Mouse (Mus musculus): ENCODE results near the gene Fras1. TPM values are rescaled to one million over a fixed set of nuclear protein-coding genes. Genes with fewer than 3 reads are reported as not detected.

The Fras1 gene
- polyA plus RNA-seq, 1 experiment from 2014 or later = 19.8 TPM

DNA sequence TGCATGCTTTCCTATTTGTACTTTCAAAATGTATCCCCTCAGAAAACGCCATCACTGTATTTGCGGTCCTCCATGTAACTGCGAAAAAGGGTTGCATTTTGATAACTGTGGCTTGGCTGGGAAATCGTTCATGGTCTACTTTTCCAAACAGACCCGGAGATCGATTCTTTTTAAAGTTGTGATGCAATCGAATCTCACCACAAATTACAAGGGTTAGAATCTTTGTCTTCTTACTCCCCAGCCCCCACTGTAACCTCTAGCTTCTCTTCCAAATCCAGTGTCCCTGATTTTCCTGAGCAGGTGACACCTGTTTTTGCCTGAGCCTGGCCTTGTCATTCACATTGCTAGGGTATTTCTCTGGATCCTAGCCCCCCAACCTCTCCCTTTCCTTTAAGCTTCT, 163.2 kb downstream of the Fras1 start:
- no peaks in the 10 kb centered on the region for H3K27me3 ChIP-seq
- no peak overlapping the region for H3K27ac ChIP-seq
- no peak for ATAC-seq (ENCODE audit: insufficient number of reproducible peaks, insufficient read depth, low FRiP score, low TSS enrichment, low read depth)
- H3K4me3 ChIP-seq = no peak overlapping the region
- no peak overlapping the region for H3K9ac ChIP-seq
- no peaks in the 10 kb centered on the region for H3K36me3 ChIP-seq
- H3K9me3 ChIP-seq = no peaks in the 10 kb centered on the region
- no peak overlapping the region for H3K4me2 ChIP-seq
- WGBS = 82% methylated on average over 7 of the region's 7 CpGs
- no peaks in the 10 kb centered on the region; the same call in 1 of the 2 replicates for H3K4me1 ChIP-seq

DNA sequence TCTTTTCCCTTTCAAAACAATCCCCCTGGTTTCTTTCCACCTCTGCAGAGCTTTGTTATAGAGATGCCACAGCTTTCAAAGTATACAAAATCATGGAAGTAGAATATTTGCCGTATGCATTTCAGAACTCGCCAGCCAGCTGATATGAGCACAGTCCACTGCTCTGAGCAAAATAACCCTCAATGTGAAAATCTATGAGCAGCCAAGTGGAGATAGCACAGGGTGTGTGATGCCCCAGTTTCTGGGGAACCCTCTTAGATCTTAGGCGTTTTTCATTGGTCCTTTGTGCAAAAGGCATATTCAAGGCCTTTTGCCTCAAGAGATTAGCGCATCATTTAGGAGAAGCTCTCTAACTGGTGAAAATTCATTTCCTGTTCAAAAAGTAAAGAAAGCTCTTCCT, 170.4 kb downstream of the Fras1 start:
- H3K4me3 ChIP-seq = no peak overlapping the region
- 88% methylated on average over 4 of the region's 4 CpGs for WGBS
- H3K9ac ChIP-seq = no peak overlapping the region
- no peaks in the 10 kb centered on the region for H3K9me3 ChIP-seq
- H3K27ac ChIP-seq = no peak overlapping the region
- no peaks in the 10 kb centered on the region for H3K27me3 ChIP-seq
- no peaks in the 10 kb centered on the region; the same call in 1 of the 2 replicates for H3K4me1 ChIP-seq
- H3K4me2 ChIP-seq = no peak overlapping the region
- no peak for ATAC-seq (ENCODE audit: insufficient number of reproducible peaks, insufficient read depth, low FRiP score, low TSS enrichment, low read depth)
- H3K36me3 ChIP-seq = no peaks in the 10 kb centered on the region

DNA sequence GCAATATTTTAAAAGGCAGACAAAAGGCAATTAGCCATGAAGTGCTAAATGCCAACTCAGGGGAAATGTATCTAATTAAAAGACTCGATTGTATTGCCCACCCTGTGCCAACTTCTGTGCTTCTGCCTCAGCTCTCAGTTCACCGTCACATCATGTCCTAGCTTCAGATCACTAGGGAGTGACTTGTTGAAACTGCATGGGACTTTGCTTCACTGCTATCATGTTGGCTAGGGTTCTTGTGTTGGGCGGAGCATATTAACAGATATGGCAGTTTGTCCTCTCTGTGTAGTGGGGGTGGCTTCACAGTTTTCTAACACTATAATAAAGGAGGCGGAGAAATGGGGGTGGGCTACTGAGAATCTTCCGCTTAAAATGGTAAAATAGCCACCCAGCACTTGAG, 172.2 kb downstream of the Fras1 start:
- Histone ChIP-seq H3K36me3 (no peaks in the 10 kb centered on the region), H3K9ac (no peak overlapping the region), H3K27me3 (no peaks in the 10 kb centered on the region), H3K4me3 (no peak overlapping the region), H3K4me1 (no peaks in the 10 kb centered on the region), H3K27ac (no peak overlapping the region), H3K9me3 (no peaks in the 10 kb centered on the region), H3K4me2 (no peak overlapping the region)
- 91% methylated on average over 5 of the region's 5 CpGs for WGBS
- no peak for ATAC-seq (ENCODE audit: insufficient number of reproducible peaks, insufficient read depth, low FRiP score, low TSS enrichment, low read depth)

DNA sequence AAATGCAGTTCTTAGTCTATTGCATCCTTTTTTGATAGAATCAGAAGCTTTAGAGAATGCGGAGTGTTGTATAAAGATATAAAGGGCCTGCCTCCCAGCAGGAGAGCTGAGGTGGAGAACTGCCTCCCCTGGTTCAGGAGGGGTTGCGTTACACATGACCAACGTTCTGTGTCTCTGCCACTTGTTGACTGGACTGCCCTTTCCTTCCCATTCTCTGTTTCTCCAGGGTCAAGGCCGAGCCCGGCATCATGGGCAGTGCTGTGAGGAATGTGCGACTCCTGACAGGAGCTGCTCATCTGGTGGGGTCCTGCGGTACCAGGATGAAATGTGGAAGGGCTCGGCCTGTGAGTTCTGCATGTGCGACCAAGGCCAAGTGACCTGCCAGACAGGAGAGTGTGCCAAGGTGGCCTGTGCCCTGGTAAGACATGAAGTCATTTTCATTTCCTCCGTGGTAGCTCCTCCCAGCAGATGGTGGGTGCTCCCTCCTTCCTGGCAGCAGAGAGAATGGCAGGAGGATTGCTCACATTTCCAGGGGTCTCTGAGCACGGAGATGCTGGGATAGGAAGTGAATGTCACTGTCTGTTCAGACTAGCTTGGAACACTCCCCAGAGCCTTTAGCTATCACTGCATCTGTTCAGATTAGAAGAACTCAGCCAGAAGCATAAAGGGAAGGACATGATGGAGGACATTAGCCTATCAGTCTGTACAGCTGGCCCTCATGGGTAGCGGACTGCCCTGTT, 181.4 kb downstream of the Fras1 start:
- Histone ChIP-seq H3K9ac (no peak overlapping the region), H3K36me3 (0 out of 2 replicates have a peak, but pooled peaks cover 4% of the 10 kb centered on the region), H3K27ac (no peak overlapping the region), H3K4me3 (no peak overlapping the region), H3K9me3 (no peaks in the 10 kb centered on the region), H3K4me1 (peaks cover 7% of the 10 kb centered on the region; the same call in 1 of the 2 replicates), H3K27me3 (no peaks in the 10 kb centered on the region), H3K4me2 (no peak overlapping the region)
- WGBS = 83% methylated on average over 12 of the region's 12 CpGs
- ATAC-seq (ENCODE audit: insufficient number of reproducible peaks, insufficient read depth, low FRiP score, low TSS enrichment, low read depth) = no peak

DNA sequence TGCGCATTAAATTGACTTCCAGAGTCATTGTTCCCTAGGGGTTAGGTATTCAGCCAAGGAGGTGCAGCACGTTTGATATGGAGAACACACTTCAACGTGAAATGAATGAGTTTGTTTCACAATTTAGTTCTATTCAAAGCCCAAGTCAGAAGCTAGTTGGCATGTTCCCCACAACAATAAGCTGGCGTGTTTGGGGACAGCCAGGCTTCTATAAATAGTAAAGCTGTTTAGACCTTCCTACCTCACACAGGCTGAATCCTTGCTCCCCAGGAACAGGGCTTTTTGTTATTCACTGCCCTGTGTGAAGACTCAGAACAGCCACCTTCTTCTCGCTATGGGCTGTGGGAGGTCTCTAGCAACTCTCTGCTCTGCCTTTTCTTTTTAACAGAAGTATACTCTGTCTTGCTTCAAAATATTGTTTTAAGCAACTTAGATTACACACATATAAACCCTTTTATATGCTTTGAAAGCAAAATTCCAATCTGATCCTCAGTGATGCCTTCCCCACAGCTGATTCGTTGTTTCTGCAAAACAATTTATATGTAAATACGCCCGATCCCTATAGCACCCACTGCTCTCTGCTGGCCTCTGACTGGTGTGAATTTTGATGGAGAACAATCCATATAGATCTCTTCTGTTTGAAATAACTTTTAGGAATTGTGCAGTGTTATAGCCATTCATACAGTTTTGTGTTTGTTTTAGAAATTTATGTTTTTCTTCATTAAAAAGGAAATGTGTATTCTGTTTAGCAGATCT, 184.5 kb downstream of the Fras1 start:
- 50% methylated on average over 8 of the region's 8 CpGs for WGBS
- Histone ChIP-seq H3K27ac (no peak overlapping the region), H3K36me3 (0 out of 2 replicates have a peak, but pooled peaks cover 4% of the 10 kb centered on the region), H3K4me3 (no peak overlapping the region), H3K27me3 (no peaks in the 10 kb centered on the region), H3K9me3 (no peaks in the 10 kb centered on the region), H3K9ac (no peak overlapping the region), H3K4me1 (peaks cover 7% of the 10 kb centered on the region; the same call in 1 of the 2 replicates), H3K4me2 (no peak overlapping the region)
- ATAC-seq (ENCODE audit: insufficient number of reproducible peaks, insufficient read depth, low FRiP score, low TSS enrichment, low read depth) = no peak

DNA sequence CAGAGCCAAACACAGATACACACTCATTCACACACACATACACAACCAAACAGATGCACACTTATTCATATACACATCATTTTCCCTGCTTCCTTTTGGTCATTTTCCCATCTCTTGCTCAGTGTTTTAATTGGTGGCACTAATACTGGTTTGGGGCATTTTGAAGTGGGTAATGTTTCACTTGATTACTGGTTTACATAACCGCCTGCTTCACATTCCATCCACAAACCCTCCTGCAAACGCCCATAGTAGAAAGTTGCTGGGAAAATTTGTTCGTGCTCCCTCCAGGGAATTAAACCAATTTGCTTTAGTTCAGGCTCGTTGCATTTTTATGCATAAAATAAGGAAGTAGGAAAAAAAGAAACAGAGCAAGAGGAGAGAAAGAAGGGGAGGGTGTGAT, 200.8 kb downstream of the Fras1 start:
- Histone ChIP-seq H3K9me3 (no peaks in the 10 kb centered on the region), H3K9ac (no peak overlapping the region), H3K4me1 (peaks cover 17% of the 10 kb centered on the region), H3K27me3 (no peaks in the 10 kb centered on the region), H3K4me3 (no peak overlapping the region), H3K36me3 (no peaks in the 10 kb centered on the region), H3K27ac (no peak overlapping the region), H3K4me2 (no peak overlapping the region)
- no peak for ATAC-seq (ENCODE audit: insufficient number of reproducible peaks, insufficient read depth, low FRiP score, low TSS enrichment, low read depth)
- 24% methylated on average over 4 of the region's 4 CpGs for WGBS

DNA sequence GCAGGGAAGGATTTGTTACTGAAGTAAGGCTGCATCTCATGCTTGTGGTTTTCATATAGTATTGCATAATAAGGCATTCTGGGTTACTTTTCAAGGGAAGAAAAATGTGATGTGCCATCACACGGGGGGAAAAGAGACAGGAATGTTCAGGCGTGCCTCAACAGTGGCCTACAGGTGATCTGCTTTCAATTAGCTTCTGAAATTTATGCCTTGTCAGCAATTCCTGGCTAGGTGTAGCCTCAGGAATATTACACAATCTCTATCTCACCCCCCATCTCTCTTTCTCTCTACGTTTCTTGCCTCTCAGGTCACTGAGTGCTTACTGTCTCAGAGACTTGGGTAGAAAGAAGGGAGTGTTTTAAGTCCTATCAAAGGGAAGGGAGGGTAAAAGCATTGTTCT, 204.9 kb downstream of the Fras1 start:
- WGBS = 19% methylated on average over 3 of the region's 3 CpGs
- Histone ChIP-seq H3K27ac (no peak overlapping the region), H3K9me3 (no peaks in the 10 kb centered on the region), H3K36me3 (no peaks in the 10 kb centered on the region), H3K4me3 (no peak overlapping the region), H3K4me1 (peaks cover 21% of the 10 kb centered on the region), H3K4me2 (no peak overlapping the region), H3K9ac (no peak overlapping the region), H3K27me3 (no peaks in the 10 kb centered on the region)
- no peak for ATAC-seq (ENCODE audit: insufficient number of reproducible peaks, insufficient read depth, low FRiP score, low TSS enrichment, low read depth)

DNA sequence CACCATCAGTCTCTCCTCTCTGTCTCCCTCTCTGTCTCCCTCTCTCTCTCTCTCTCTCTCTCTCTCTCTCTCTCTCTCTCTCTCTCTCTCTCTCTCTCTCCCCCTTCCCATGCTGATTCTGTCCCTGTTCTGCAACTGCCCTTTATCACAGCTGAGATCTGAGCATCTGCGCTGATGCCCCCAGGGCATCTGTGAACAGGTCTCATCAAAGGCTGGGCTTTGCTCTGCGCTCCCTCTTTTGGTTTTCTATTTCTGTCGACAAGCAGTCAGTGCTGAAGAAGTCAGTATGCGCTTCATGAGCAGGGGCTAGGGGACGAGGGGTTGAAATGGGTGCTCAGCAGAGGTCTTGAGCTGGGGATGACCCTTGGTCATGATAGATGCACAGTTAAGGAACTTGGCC, 206.2 kb downstream of the Fras1 start:
- ATAC-seq (ENCODE audit: insufficient number of reproducible peaks, insufficient read depth, low FRiP score, low TSS enrichment, low read depth) = no peak
- 34% methylated on average over 5 of the region's 5 CpGs for WGBS
- Histone ChIP-seq H3K4me3 (no peak overlapping the region), H3K27ac (no peak overlapping the region), H3K36me3 (no peaks in the 10 kb centered on the region), H3K4me2 (no peak overlapping the region), H3K27me3 (no peaks in the 10 kb centered on the region), H3K9me3 (no peaks in the 10 kb centered on the region), H3K9ac (no peak overlapping the region), H3K4me1 (peaks cover 15% of the 10 kb centered on the region; the same call in 1 of the 2 replicates)

DNA sequence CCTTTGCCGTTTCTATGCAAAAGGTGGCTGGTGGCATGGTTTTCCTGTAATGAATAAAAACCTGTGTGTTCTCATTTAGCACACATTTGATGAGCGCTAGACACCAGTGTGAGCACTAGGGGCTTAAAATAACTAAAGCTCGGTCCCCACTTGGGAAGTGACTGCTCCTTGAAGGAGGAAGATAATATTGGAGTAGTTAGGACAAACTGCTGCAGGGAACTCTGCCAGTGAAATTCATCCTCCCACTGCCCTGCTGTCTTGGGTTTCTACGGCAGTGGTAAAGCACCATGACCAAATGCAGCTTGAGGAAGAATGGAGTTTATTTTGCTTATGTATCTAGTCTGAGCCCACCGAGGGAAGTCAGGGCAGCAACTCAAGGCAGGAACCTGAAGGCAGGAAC, 211.0 kb downstream of the Fras1 start:
- no peak overlapping the region for H3K9ac ChIP-seq
- H3K27me3 ChIP-seq = no peaks in the 10 kb centered on the region
- no peaks in the 10 kb centered on the region for H3K9me3 ChIP-seq
- no peak for ATAC-seq (ENCODE audit: insufficient number of reproducible peaks, insufficient read depth, low FRiP score, low TSS enrichment, low read depth)
- 77% methylated on average over 5 of the region's 5 CpGs for WGBS
- H3K27ac ChIP-seq = no peak overlapping the region
- H3K36me3 ChIP-seq = peaks cover 6% of the 10 kb centered on the region
- no peak overlapping the region for H3K4me3 ChIP-seq
- H3K4me1 ChIP-seq = 0 out of 2 replicates have a peak, but pooled peaks cover 8% of the 10 kb centered on the region
- H3K4me2 ChIP-seq = no peak overlapping the region

DNA sequence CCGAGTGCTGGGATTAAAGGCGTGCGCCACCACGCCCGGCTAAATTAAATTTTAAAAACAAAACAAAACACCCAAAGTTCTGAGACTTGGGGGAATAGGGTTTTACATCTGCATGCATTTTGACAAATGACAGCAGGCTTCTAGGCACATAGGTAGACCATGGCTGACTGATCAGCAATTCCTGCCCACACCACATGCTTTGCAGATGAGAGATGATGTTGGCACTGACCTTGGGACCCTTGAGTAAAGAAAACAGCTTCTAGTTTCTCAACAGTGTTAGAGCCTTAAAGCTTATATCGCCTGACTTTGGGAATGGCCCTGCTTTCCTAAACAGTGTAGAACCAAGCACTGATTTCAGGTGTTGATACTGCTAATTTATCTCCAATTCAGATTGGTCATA, 216.9 kb downstream of the Fras1 start:
- no peak for ATAC-seq (ENCODE audit: insufficient number of reproducible peaks, insufficient read depth, low FRiP score, low TSS enrichment, low read depth)
- Histone ChIP-seq H3K9ac (no peak overlapping the region), H3K27me3 (no peaks in the 10 kb centered on the region), H3K4me3 (no peak overlapping the region), H3K9me3 (no peaks in the 10 kb centered on the region), H3K36me3 (peaks cover 6% of the 10 kb centered on the region), H3K4me1 (0 out of 2 replicates have a peak, but pooled peaks cover 4% of the 10 kb centered on the region), H3K4me2 (no peak overlapping the region), H3K27ac (no peak overlapping the region)
- 95% methylated on average over 6 of the region's 6 CpGs for WGBS

DNA sequence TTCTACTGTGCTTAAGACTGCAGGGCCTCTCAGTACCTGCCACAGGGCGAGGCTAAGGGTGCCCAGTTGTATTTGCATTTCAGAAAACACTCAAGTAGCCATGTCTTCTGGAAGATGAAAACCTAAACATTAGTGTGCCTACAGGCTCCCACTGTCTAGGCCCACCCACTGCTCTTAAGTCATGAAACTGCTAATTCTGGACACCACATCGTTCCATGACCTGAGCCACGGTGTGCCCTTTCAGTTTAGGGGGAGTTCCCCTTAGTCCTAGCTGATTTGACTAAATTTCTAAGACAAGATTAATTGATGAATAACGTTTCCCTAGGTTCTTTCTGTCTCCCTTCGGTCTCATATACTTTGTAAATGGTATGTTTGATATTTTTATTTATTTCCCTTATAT, 222.0 kb downstream of the Fras1 start:
- no peak overlapping the region for H3K4me2 ChIP-seq
- no peaks in the 10 kb centered on the region for H3K4me1 ChIP-seq
- WGBS = 79% methylated on average over 5 of the region's 5 CpGs
- H3K36me3 ChIP-seq = peaks cover 5% of the 10 kb centered on the region; the same call in 1 of the 2 replicates
- no peaks in the 10 kb centered on the region for H3K27me3 ChIP-seq
- H3K27ac ChIP-seq = no peak overlapping the region
- H3K9me3 ChIP-seq = no peaks in the 10 kb centered on the region
- no peak overlapping the region for H3K9ac ChIP-seq
- no peak for ATAC-seq (ENCODE audit: insufficient number of reproducible peaks, insufficient read depth, low FRiP score, low TSS enrichment, low read depth)
- H3K4me3 ChIP-seq = no peak overlapping the region
